Mouse (Mus musculus): ENCODE results near the gene Syt13.

Gene Syt13

GRCm38 (mm10) chr2:92956943-92957342 is 42.0 kb downstream of the Syt13 start:
- no peak for DNase-seq (ENCODE audit: extremely low read depth, low read depth, low spot score)

GRCm38 (mm10) chr2:92958640-92959039 is 43.7 kb downstream of the Syt13 start:
- DNase-seq (ENCODE audit: extremely low read depth, low read depth, low spot score) = no peak

GRCm38 (mm10) chr2:92964345-92964744 is 49.4 kb downstream of the Syt13 start:
- DNase-seq (ENCODE audit: extremely low read depth, low read depth, low spot score) = no peak

- no peak for DNase-seq (ENCODE audit: extremely low read depth, low read depth, low spot score)
These were observed 51.4 kb downstream of the Syt13 start for GRCm38 (mm10) chr2:92966257-92966656.

GRCm38 (mm10) chr2:92967032-92967838 is 52.3 kb downstream of the Syt13 start:
- no peak for DNase-seq (ENCODE audit: extremely low read depth, low read depth, low spot score)

GRCm38 (mm10) chr2:92967839-92968166 is 52.9 kb downstream of the Syt13 start:
- DNase-seq (ENCODE audit: extremely low read depth, low read depth, low spot score) = no peak

GRCm38 (mm10) chr2:92971069-92971468 is 56.2 kb downstream of the Syt13 start:
- no peak for DNase-seq (ENCODE audit: extremely low read depth, low read depth, low spot score)

- DNase-seq (ENCODE audit: extremely low read depth, low read depth, low spot score) = no peak
These were observed 56.6 kb downstream of the Syt13 start for GRCm38 (mm10) chr2:92971536-92971935.

- no peak for DNase-seq (ENCODE audit: extremely low read depth, low read depth, low spot score)
These were observed 57.2 kb downstream of the Syt13 start for GRCm38 (mm10) chr2:92972071-92972470.

GRCm38 (mm10) chr2:92973646-92974045 is 58.7 kb downstream of the Syt13 start:
- DNase-seq (ENCODE audit: extremely low read depth, low read depth, low spot score) = no peak

GRCm38 (mm10) chr2:92975031-92975790 is 60.3 kb downstream of the Syt13 start:
- DNase-seq (ENCODE audit: extremely low read depth, low read depth, low spot score) = no peak

- no peak for DNase-seq (ENCODE audit: extremely low read depth, low read depth, low spot score)
These were observed 65.3 kb downstream of the Syt13 start for GRCm38 (mm10) chr2:92980165-92980564.

GRCm38 (mm10) chr2:92982591-92983272 is 67.8 kb downstream of the Syt13 start:
- DNase-seq (ENCODE audit: extremely low read depth, low read depth, low spot score) = no peak

GRCm38 (mm10) chr2:92983273-92983620 is 68.3 kb downstream of the Syt13 start:
- DNase-seq (ENCODE audit: extremely low read depth, low read depth, low spot score) = no peak

- DNase-seq (ENCODE audit: extremely low read depth, low read depth, low spot score) = no peak
These were observed 69.6 kb downstream of the Syt13 start for GRCm38 (mm10) chr2:92984321-92985108.

- no peak for DNase-seq (ENCODE audit: extremely low read depth, low read depth, low spot score)
These were observed 70.3 kb downstream of the Syt13 start for GRCm38 (mm10) chr2:92985171-92985570.

GRCm38 (mm10) chr2:92985600-92985999 is 70.7 kb downstream of the Syt13 start:
- no peak for DNase-seq (ENCODE audit: extremely low read depth, low read depth, low spot score)

- no peak for DNase-seq (ENCODE audit: extremely low read depth, low read depth, low spot score)
These were observed 72.3 kb downstream of the Syt13 start for GRCm38 (mm10) chr2:92987108-92987618.

GRCm38 (mm10) chr2:92987901-92988631 is 73.2 kb downstream of the Syt13 start:
- DNase-seq (ENCODE audit: extremely low read depth, low read depth, low spot score) = no peak

GRCm38 (mm10) chr2:92989593-92989992 is 74.7 kb downstream of the Syt13 start:
- DNase-seq (ENCODE audit: extremely low read depth, low read depth, low spot score) = no peak
